Mouse (Mus musculus) intestine, postnatal 0 days (tissue): Measurements from ENCODE around the gene Hipk1. TPM values are rescaled to one million over a fixed set of nuclear protein-coding genes. Genes with fewer than 3 reads are reported as not detected.

ENCODE experiments used
- ATAC-seq: fragments of 200-750 bp; cut with Nextera tagmentation; 2 replicates; pipeline ENCODE4 v1.8.0; 2017; ENCODE audit warnings: mild to moderate bottlenecking, moderate TSS enrichment, moderate library complexity
- H3K27ac ChIP-seq: fragments of 300-500 bp; sonication (generic); 2 replicates; pipeline ENCODE4 v1.5.1; 2014; ENCODE audit warnings: mild to moderate bottlenecking, low read depth, low read length, moderate library complexity
- H3K27me3 ChIP-seq: fragments of 300-500 bp; sonication (generic); replicated peaks from 2 replicates; pipeline ENCODE4 v1.6.1; 2014; ENCODE audit warnings: low read length, mixed read lengths; ENCODE audit not compliant: control insufficient read depth, insufficient read depth
- H3K36me3 ChIP-seq: fragments of 300-500 bp; sonication (generic); 2 replicates; pipeline ENCODE4 v1.6.1; 2014; ENCODE audit warnings: mild to moderate bottlenecking, moderate library complexity; ENCODE audit not compliant: control insufficient read depth, insufficient read depth
- H3K4me1 ChIP-seq: fragments of 300-500 bp; sonication (generic); replicated peaks from 2 replicates; pipeline ENCODE4 v1.6.1; 2014; ENCODE audit warnings: antibody characterized with exemption, low read length, mixed read lengths; ENCODE audit not compliant: control insufficient read depth, insufficient read depth
- H3K4me2 ChIP-seq: fragments of 300-500 bp; sonication (generic); replicated peaks from 2 replicates; pipeline ENCODE4 v1.6.1; 2014; ENCODE audit warnings: low read depth, mild to moderate bottlenecking, moderate library complexity
- H3K4me3 ChIP-seq: fragments of 300-500 bp; sonication (generic); 2 replicates; pipeline ENCODE4 v1.5.1; 2014; ENCODE audit warnings: low read depth, low read length
- H3K9ac ChIP-seq: fragments of 300-500 bp; sonication (generic); 2 replicates; pipeline ENCODE4 v1.6.1; 2014; ENCODE audit warnings: mild to moderate bottlenecking, low read depth, low read length
- H3K9me3 ChIP-seq: fragments of 300-500 bp; sonication (generic); 2 replicates; pipeline ENCODE4 v1.6.1; 2016; ENCODE audit warnings: mixed run types; ENCODE audit not compliant: control insufficient read depth
- CTCF ChIP-seq: sonication (generic); IDR thresholded peaks from 2 replicates; pipeline ENCODE4 v1.5.1; 2016; ENCODE audit warnings: low read depth, mild to moderate bottlenecking, control low read depth, antibody characterized with exemption, moderate library complexity
- WGBS: fragments of 180-500 bp; shearing (Covaris S2); extraction: QIAGEN DNeasy Blood & Tissue Kit; methylation state at CpG from one replicate; pipeline ENCODE4 v1.1.7; 2014; 5-methylcytosine and 5-hydroxymethylcytosine counted together
- polyA plus RNA-seq: library from polyadenylated mRNA; unstranded; fragments of >200 nt; fragmentation: Nextera tagmentation; extraction: Ambion mirVana; gene quantifications from 2 replicates; pipeline ENCODE4 v1.2.1, GENCODE M21; 2015

The Hipk1 gene
- polyA plus RNA-seq, 1 experiment from 2014 or later, result 6.6 TPM

- no peak for ATAC-seq
- no peaks in the 10 kb centered on the region for H3K36me3 ChIP-seq
- H3K4me1 ChIP-seq, result no peaks in the 10 kb centered on the region
- H3K4me3 ChIP-seq, result no peak overlapping the region
- no peaks in the 10 kb centered on the region for H3K27me3 ChIP-seq
- H3K9me3 ChIP-seq, result no peaks in the 10 kb centered on the region
- no peak overlapping the region for H3K9ac ChIP-seq
- no peak overlapping the region for H3K27ac ChIP-seq
- no peak overlapping the region for H3K4me2 ChIP-seq
- no peak for TF ChIP-seq CTCF
- 94% methylated on average over 4 of the region's 4 CpGs for WGBS
These were observed 79.2 kb downstream of the Hipk1 start for GRCm38 (mm10) chr3:103712196-103712595.

GRCm38 (mm10) chr3:103709470-103710040, 81.8 kb downstream of the Hipk1 start:
- Histone ChIP-seq H3K4me1 (no peaks in the 10 kb centered on the region), H3K4me2 (no peak overlapping the region), H3K9ac (no peak overlapping the region), H3K27ac (no peak overlapping the region), H3K36me3 (no peaks in the 10 kb centered on the region), H3K27me3 (no peaks in the 10 kb centered on the region), H3K4me3 (no peak overlapping the region), H3K9me3 (no peaks in the 10 kb centered on the region)
- WGBS, result 97% methylated on average over 5 of the region's 5 CpGs
- no peak for TF ChIP-seq CTCF
- ATAC-seq, result no peak

DNA sequence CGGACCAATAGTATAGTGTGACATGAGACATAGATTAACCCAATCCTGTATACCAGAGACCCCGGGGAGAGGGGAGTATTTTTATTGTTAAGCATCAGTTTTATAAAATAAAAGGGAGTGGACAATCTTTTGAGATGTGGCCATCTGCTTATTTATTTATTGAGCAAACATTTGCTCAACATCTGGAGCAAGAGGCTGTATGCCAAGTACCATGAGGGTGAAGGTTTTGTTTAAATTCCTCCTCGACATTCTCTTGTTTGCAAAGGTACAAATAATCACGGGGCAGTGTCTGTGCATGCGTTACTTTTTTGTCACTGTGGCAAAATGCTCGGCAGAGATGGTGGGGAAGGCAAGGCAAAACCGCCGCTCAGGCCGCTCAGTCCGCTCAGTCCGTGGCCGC, 85.9 kb downstream of the Hipk1 start:
- H3K27ac ChIP-seq, result no peak overlapping the region
- H3K9me3 ChIP-seq, result no peaks in the 10 kb centered on the region
- H3K4me3 ChIP-seq, result no peak overlapping the region
- WGBS, result 65% methylated on average over 12 of the region's 12 CpGs
- H3K4me2 ChIP-seq, result no peak overlapping the region
- TF ChIP-seq CTCF, result no peak
- no peak for ATAC-seq
- H3K9ac ChIP-seq, result no peak overlapping the region
- no peaks in the 10 kb centered on the region for H3K36me3 ChIP-seq
- H3K4me1 ChIP-seq, result no peaks in the 10 kb centered on the region
- no peaks in the 10 kb centered on the region for H3K27me3 ChIP-seq

DNA sequence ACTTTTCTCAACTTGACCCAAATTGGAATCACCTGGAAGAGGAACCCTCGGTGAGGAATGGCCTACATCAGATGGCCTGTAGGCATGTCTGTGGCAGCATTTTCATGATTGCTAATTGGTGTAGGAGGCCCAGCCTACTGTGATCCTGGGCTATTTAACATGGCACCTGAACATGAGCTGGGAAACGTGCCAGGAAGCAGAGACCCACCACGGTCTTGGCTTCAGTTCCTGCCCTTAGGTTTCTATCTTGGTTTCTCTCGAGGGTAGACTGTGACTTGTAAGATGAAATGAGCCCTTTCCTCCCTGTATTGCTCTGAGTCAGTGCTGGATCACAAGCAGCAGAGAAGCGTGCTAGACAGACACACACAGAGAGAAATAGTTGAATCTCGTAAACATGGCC, 86.7 kb downstream of the Hipk1 start:
- Histone ChIP-seq H3K36me3 (no peaks in the 10 kb centered on the region), H3K9ac (no peak overlapping the region), H3K4me3 (no peak overlapping the region), H3K27me3 (no peaks in the 10 kb centered on the region), H3K27ac (no peak overlapping the region), H3K4me1 (no peaks in the 10 kb centered on the region), H3K4me2 (no peak overlapping the region), H3K9me3 (no peaks in the 10 kb centered on the region)
- TF ChIP-seq CTCF, result no peak
- 66% methylated on average over 6 of the region's 6 CpGs for WGBS
- ATAC-seq, result no peak

- H3K9ac ChIP-seq, result no peak overlapping the region
- no peak overlapping the region for H3K27ac ChIP-seq
- no peaks in the 10 kb centered on the region for H3K36me3 ChIP-seq
- no peaks in the 10 kb centered on the region for H3K9me3 ChIP-seq
- TF ChIP-seq CTCF, result no peak
- no peak overlapping the region for H3K4me3 ChIP-seq
- no peaks in the 10 kb centered on the region for H3K4me1 ChIP-seq
- ATAC-seq, result no peak
- WGBS, result 100% methylated on average over 1 of the region's 1 CpGs
- no peaks in the 10 kb centered on the region for H3K27me3 ChIP-seq
- no peak overlapping the region for H3K4me2 ChIP-seq
These were observed 94.9 kb downstream of the Hipk1 start for GRCm38 (mm10) chr3:103696388-103696925.

DNA sequence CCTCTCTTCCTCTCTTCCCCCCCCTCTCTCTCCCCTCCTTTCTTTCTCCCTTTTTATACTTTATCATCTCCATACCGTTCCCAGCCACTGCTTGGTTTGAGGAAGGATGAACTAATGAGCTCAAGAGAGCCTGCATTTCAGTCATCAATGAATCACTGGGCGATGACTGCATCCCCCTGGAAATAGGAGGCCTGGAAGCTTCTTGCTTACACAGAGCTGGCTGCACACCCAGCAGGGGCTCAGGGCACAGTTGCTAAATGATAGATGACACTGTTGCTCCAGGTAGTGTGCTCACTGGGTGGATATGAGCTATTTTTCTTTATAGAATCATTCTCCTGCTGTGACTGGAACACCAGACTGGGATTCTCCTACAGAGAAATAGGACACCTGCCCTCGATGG, 95.8 kb downstream of the Hipk1 start:
- WGBS, result 57% methylated on average over 3 of the region's 3 CpGs
- H3K9me3 ChIP-seq, result no peaks in the 10 kb centered on the region
- no peaks in the 10 kb centered on the region for H3K36me3 ChIP-seq
- no peak overlapping the region for H3K4me2 ChIP-seq
- no peaks in the 10 kb centered on the region for H3K27me3 ChIP-seq
- no peak overlapping the region for H3K27ac ChIP-seq
- no peak for TF ChIP-seq CTCF
- no peaks in the 10 kb centered on the region for H3K4me1 ChIP-seq
- H3K9ac ChIP-seq, result no peak overlapping the region
- no peak for ATAC-seq
- H3K4me3 ChIP-seq, result no peak overlapping the region
